Mouse (Mus musculus): ENCODE data around the gene Mpnd. TPM values are rescaled to one million over a fixed set of nuclear protein-coding genes. Genes with fewer than 3 reads are reported as not detected.

The Mpnd gene
- polyA plus RNA-seq, 1 experiment = 142 TPM

DNA sequence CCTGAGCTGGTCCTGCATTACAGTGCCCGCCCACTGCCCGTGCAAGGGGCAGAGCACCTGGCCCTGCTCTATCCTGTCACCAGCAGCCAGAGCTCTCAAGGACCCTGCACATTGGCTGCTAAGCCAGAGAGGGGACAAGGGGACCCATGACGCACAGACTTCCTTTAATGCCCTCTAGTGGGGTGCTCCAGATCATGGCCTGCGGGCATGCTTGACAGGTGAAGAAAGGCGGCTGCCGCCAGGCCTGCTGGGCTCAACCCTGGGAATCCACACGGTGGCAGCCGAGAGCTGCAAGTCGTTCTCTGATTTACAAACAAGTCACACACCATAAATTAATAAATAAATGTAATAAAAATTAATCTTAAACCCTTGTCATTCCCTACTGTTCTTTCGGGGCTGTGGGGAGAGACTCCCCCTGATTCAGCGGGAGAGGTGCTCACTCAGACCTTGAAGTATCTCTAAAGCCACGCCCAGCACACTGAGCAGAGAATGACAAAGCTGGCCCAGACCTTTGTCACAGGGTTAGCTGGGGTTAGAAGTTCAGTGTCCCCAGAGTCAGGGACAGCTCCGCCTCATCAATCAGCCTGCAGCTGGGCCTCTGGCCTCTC is 29.2 kb upstream of the Mpnd start:
- H3K27ac ChIP-seq (ENCODE audit: insufficient read depth, low read length) = no peak overlapping the region
- TF ChIP-seq POLR2A (IDR thresholded peaks at IDR 0.05; ENCODE audit: extremely low read depth, insufficient read depth, low read length) (no peak), CTCF (IDR thresholded peaks at IDR 0.05; ENCODE audit: extremely low read depth, insufficient read depth, low read length) (peak; percentile 68)
- H3K4me3 ChIP-seq (ENCODE audit: insufficient read depth, low read length) = no peak overlapping the region
- no peaks in the 10 kb centered on the region for H3K4me1 ChIP-seq (ENCODE audit: control insufficient read depth, insufficient read depth, low read length)

DNA sequence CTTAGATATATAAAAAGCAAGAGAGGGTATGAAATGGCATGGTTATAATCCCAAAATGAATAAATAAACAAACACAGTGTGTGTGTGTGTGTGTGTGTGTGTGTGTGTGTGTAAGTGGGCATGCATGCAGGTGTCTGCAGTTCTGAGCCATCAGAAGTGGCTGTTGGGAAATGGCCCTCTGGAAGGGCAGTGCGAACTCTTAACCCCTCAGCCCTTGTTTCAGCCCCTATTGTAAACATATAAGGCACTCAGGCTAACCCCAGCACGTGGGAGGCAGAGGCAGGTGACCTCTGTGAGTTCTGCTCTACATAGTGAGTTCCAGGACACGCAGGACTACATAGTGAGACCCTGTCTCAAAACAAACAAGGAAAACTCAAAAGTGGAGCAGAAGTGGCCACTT is 28.2 kb upstream of the Mpnd start:
- Histone ChIP-seq H3K27ac (ENCODE audit: insufficient read depth, low read length) (no peak overlapping the region), H3K4me3 (ENCODE audit: insufficient read depth, low read length) (no peak overlapping the region), H3K4me1 (ENCODE audit: control insufficient read depth, insufficient read depth, low read length) (no peaks in the 10 kb centered on the region)
- no peak for TF ChIP-seq POLR2A (IDR thresholded peaks at IDR 0.05; ENCODE audit: extremely low read depth, insufficient read depth, low read length)

DNA sequence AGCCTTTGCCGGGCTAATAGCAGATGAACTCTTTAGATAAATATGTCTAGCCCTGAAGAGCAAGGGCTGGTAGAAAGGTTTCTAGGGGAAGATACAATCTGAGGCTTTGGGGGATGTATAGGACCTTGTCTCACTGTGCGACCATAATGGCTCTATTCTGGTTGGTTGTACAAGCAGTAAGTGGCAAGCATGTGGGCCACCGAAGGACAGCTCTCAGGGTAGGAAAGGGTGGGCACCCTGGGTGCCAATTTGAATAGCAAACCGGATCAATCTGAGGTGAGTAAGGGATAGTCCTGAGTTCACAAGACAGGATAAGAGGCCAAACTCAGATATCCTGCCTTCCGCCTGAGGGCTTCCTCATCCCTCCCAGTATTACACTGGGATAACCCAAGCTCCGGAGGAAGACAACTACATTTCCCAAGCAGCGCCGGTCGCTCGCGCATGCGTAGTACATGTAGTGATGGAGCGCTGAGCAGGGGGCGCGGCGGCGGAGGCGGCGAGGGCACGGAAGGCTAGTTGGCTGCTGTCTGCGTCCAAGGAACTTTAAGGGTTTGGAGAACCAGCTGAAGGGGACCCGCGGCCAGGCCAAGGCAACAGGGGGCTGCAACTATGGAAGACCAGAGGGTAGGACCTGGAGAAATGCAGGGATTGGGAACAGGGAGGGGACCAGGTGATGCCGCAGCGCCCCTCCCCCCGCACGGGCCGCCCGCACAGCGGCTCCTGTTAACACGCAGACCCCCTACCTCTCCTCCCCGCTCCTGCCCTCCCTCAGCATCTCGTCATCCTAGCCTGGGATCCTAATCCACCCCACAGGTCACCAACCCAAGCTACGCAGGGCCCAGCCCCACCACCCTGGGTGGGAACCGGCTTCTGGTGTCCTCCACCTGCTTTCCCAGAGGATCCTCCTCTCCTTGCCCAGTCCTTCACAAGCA is 19.2 kb upstream of the Mpnd start, which contains the start of gene Fsd1:
TSS of gene Fsd1 (plus strand) at position 480 of the 932 bp plus-strand sequence.
- TF ChIP-seq POLR2A (IDR thresholded peaks at IDR 0.05; ENCODE audit: extremely low read depth, insufficient read depth, low read length) = peak; percentile 50; the same call in 1 of the 2 replicates
- no peak for TF ChIP-seq CTCF (IDR thresholded peaks at IDR 0.05; ENCODE audit: extremely low read depth, insufficient read depth, low read length)
- Histone ChIP-seq H3K4me1 (ENCODE audit: control insufficient read depth, insufficient read depth, low read length) (peaks cover 5% of the 10 kb centered on the region), H3K4me3 (ENCODE audit: insufficient read depth, low read length) (peak within 1 kb of the TSS; percentile 88), H3K27ac (ENCODE audit: insufficient read depth, low read length) (no peak within 1 kb of the TSS)

DNA sequence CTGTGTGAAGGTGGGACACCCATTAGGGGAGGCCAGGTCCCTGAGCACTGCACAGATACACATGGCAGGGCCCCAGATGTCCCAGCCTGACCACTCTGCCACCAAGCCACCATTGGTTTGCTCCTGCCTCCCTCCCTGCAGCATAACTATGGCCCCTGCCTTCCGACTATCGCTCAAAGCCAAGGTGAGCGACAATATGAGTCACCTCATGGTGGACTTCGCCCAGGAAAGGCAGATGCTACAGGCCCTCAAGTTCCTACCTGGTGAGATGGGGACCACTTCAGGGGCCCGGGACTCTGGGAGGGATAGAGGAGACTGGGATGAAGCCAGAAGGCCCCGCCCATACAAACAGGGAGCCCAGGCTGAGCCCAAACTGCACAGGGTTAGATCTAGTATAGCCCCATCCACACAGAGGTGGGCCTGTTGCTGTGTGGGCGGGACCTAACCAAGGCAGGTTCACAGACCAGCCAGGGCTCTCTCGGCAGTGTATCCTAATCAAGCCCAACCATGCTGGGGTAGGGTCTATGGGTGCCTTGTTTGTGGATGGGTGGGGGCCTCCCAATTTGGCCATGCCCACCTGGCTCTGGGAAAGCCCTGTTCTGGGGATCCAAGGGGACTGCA is 15.1 kb upstream of the Mpnd start:
- TF ChIP-seq POLR2A (IDR thresholded peaks at IDR 0.05; ENCODE audit: extremely low read depth, insufficient read depth, low read length) = no peak
- TF ChIP-seq CTCF (IDR thresholded peaks at IDR 0.05; ENCODE audit: extremely low read depth, insufficient read depth, low read length) = no peak
- H3K4me3 ChIP-seq (ENCODE audit: insufficient read depth, low read length) = no peak overlapping the region
- no peak overlapping the region for H3K27ac ChIP-seq (ENCODE audit: insufficient read depth, low read length)
- H3K4me1 ChIP-seq (ENCODE audit: control insufficient read depth, insufficient read depth, low read length) = peaks cover 5% of the 10 kb centered on the region

DNA sequence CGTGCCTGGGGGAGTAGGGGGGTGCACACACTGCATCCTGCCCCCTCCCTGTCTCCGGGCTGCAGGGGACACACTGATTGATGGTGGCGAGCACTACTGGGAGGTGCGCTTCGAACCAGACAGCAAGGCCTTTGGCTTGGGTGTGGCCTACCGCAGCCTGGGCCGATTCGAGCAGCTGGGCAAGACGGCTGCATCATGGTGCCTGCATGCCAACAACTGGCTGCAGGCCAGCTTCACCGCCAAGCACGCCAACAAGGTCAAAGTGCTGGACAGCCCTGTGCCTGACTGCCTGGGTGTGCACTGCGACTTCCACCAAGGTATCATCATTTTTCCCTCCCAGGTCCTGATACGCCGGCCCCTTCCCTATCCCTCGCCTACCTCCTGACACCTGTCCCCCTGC is 9.5 kb upstream of the Mpnd start:
- Histone ChIP-seq H3K4me1 (ENCODE audit: control insufficient read depth, insufficient read depth, low read length) (no peaks in the 10 kb centered on the region), H3K27ac (ENCODE audit: insufficient read depth, low read length) (no peak overlapping the region), H3K4me3 (ENCODE audit: insufficient read depth, low read length) (no peak overlapping the region)
- no peak for TF ChIP-seq CTCF (IDR thresholded peaks at IDR 0.05; ENCODE audit: extremely low read depth, insufficient read depth, low read length)
- no peak for TF ChIP-seq POLR2A (IDR thresholded peaks at IDR 0.05; ENCODE audit: extremely low read depth, insufficient read depth, low read length)

DNA sequence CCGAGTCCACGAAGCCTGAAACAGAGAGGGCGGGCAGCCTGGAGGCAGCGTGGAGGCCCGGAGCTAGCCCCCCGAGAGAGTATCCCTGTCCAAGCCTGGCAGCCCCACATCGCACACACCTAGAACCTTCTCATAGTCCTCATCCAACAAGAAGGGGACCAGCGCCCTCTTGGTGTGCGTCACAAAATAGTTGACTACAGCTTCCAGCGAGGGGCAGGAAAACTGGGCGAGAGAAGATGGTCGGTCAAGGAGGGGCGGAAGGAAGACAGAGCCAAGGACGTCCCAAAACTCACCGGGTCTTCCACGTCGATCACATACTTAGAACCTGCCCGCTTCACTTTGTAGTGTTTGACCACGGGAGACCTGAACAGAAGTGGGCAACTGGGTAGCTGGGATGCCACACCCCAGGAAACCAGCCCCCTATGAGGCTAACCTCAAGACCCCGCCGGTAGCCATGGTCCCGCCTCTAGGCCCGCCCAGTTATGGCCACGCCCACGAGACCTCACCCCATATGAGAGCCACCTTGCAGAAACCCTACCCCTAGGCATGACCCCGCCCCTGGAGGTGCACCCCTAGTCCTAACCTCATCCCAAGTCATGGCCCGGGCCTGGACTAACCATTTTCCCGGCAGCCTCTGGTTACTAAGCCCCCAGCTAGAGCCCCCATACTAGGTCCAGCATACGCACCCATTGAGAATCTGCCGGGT is 5.6 kb upstream of the Mpnd start:
- no peak for TF ChIP-seq CTCF (IDR thresholded peaks at IDR 0.05; ENCODE audit: extremely low read depth, insufficient read depth, low read length)
- no peak for TF ChIP-seq POLR2A (IDR thresholded peaks at IDR 0.05; ENCODE audit: extremely low read depth, insufficient read depth, low read length)
- no peak overlapping the region for H3K4me3 ChIP-seq (ENCODE audit: insufficient read depth, low read length)
- no peak overlapping the region for H3K27ac ChIP-seq (ENCODE audit: insufficient read depth, low read length)
- no peaks in the 10 kb centered on the region for H3K4me1 ChIP-seq (ENCODE audit: control insufficient read depth, insufficient read depth, low read length)

DNA sequence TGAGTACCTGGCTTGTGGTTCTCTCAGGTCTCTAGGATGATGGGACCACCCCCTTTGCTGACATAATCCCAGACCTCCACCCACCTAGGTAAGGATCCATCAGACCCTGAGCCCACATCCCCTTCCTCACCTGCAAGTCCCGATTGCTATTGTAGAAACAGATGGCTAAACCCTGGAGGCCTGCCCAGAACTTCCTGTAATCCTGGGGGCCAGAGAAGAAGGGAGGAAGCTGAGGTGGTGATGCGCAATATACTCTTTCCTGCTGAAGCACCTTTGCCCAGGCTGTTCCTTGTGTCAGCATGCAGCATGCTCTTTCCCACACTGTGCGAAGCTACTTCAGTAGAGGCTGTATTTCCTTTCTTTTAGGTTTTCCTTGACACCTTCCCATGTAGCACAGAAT is 2.5 kb upstream of the Mpnd start:
- TF ChIP-seq CTCF (IDR thresholded peaks at IDR 0.05; ENCODE audit: extremely low read depth, insufficient read depth, low read length) = no peak
- no peak for TF ChIP-seq POLR2A (IDR thresholded peaks at IDR 0.05; ENCODE audit: extremely low read depth, insufficient read depth, low read length)
- H3K4me1 ChIP-seq (ENCODE audit: control insufficient read depth, insufficient read depth, low read length) = no peaks in the 10 kb centered on the region; the same call in 1 of the 2 replicates
- no peak overlapping the region for H3K27ac ChIP-seq (ENCODE audit: insufficient read depth, low read length)

DNA sequence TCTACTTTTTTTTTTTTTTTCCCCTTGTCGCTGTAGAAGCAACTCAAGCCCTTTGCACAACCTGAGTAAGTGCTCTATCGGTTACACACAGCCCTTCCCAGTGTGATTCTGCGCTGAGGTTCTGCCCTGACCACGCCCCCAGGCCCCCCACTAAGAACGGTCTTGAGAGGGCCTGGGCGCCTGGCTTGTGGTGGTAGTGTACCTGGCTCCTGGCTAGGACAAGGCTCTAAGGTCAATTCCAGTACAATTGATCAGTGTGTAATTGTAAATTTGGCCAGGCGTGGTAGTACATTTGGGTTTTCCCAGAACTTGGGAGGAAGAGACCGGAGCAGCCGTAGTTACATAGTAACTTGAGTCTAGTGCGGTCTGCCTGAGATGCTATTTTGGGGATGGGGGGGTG is 1.4 kb downstream of the Mpnd start:
- peaks cover 6% of the 10 kb centered on the region; the same call in 1 of the 2 replicates for H3K4me1 ChIP-seq (ENCODE audit: control insufficient read depth, insufficient read depth, low read length)
- no peak overlapping the region for H3K4me3 ChIP-seq (ENCODE audit: insufficient read depth, low read length)
- TF ChIP-seq CTCF (IDR thresholded peaks at IDR 0.05; ENCODE audit: extremely low read depth, insufficient read depth, low read length) = no peak
- no peak overlapping the region for H3K27ac ChIP-seq (ENCODE audit: insufficient read depth, low read length)

More for the DNA sequence above, 2.5 kb upstream of the Mpnd start:
- no peak overlapping the region for H3K4me3 ChIP-seq (ENCODE audit: insufficient read depth, low read length)
